Mouse (Mus musculus): ENCODE data around the gene Pwwp2a. TPM values are rescaled to one million over a fixed set of nuclear protein-coding genes. Genes with fewer than 3 reads are reported as not detected.
A peak's percentile ranks its signal among the peaks of the same experiment; 100 is the strongest.

Gene Pwwp2a
- total RNA-seq (2012; rRNA removed) (15.2 and 16.7 TPM in 2 replicates), total RNA-seq (2014; rRNA removed) (11.5 and 13.0 TPM in 2 replicates), polyA plus RNA-seq (2012; ENCODE audit: insufficient read length, low read depth) (26.8 and 31.0 TPM in 2 replicates)

DNA sequence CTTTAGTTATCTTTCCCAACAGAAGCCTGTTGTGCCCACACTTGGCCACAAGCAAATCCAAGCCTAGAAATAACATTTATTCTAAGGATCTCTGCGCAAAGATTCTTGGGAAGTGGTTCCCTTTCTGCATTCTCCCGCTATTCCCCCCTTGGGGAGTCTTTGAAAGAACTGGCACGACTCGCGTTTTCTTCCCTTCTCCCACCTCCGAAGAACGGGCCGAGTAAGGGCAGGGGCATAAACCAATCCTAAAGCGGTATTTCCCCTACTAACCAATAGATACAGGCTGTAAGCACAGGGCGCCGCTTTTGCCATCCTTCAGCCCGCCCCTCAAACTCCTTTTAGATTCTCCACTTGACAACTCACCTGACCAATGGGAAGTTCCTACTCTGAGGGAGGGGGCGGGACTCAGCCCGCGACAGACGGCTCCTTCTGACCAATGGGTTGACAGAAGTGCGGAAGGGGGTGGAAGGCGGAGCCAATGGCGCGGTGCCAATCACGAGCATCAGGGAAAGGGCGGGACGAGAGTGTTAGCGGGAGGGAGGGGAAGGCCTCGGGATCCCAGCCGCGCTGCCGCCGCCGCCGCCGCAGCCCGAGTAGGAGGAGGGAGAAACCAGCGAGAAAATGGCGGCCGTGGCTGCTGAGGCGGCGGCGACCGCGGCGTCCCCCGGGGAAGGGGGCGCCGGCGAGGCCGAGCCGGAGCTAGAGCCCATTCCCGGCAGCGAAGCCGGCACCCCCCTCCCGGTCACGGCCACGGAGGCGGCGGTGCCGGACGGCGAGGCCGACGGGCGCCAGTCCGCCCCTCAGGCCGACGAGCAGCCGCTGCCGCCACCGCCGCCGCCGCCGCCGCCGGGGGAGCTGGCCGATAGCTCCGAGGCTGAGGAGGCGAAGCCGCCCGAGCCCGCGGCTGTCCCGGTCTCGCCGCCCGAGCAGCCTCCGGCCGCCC is at the start of gene Pwwp2a:
Pwwp2a (plus strand) TSS at position 527 of the 943 bp plus-strand sequence.
- dilution Hi-C loops (cut with MboI; ENCODE audit: extremely low pct_ligation_motif_present, extremely low pct_unique_long_range_greater_than_20kb, low sequenced_read_pairs) (no loop called here), in situ Hi-C loops (cut with MboI; ENCODE audit: low pct_ligation_motif_present, low pct_unique_long_range_greater_than_20kb, low sequenced_read_pairs) (no loop called here)
- Histone ChIP-seq H3K4me1 (ENCODE audit: control insufficient read depth in 1 of 2, insufficient read depth in 2 of 2) (peaks cover 3 to 36% of the 10 kb centered on the region in 2 experiments; a peak in 3 of 4 replicates), H3K27me3 (replicated peaks) (peaks cover 1% of the 10 kb centered on the region), H3K9ac (ENCODE audit: insufficient read depth, low read depth) (peak within 1 kb of the TSS; percentile 84), H3K9me3 (replicated peaks; ENCODE audit: low read length) (no peaks in the 10 kb centered on the region), H3K4me2 (ENCODE audit: insufficient read depth, low read depth, poor library complexity, severe bottlenecking) (peak within 1 kb of the TSS; percentile 98), H3K27ac (ENCODE audit: insufficient read depth, low read depth) (peak within 1 kb of the TSS; percentile 47), H3K36me3 (replicated peaks in 1 of 2; ENCODE audit: control insufficient read depth in 1 of 2, insufficient read depth in 1 of 2, low read length in 1 of 2) (peaks cover 4 to 25% of the 10 kb centered on the region in 2 experiments), H3K79me2 (replicated peaks; ENCODE audit: control insufficient read depth, extremely low read depth, insufficient read depth, poor library complexity, severe bottlenecking) (peaks cover 27% of the 10 kb centered on the region), H3K4me3 (replicated peaks in 1 of 3; ENCODE audit: low read depth in 2 of 3, low read length in 2 of 3, poor library complexity in 1 of 3) (peak within 1 kb of the TSS; percentile 76 to 92 (median 87))
- DNase-seq (ENCODE audit: extremely low read depth), result peak; percentile 100
- TF ChIP-seq E2F4 (IDR thresholded peaks at IDR 0.05; ENCODE audit: insufficient replicate concordance, low read depth, low read length), result peak; percentile 38; the same call in 1 of the 2 replicates
- 0 out of 2 replicates have a peak, but pooled peaks have one; percentile 46 for TF ChIP-seq KAT2A (IDR thresholded peaks at IDR 0.05; ENCODE audit: insufficient replicate concordance, low read length)
- peak; percentile 78; the same call in 1 of the 2 replicates for TF ChIP-seq POLR2AphosphoS2 (IDR thresholded peaks at IDR 0.05; ENCODE audit: low read depth, low read length)
- TF ChIP-seq NRF1 (IDR thresholded peaks at IDR 0.05; ENCODE audit: low read depth, low read length), result peak; percentile 16; the same call in 1 of the 2 replicates
- TF ChIP-seq TCF12 (IDR thresholded peaks at IDR 0.05; ENCODE audit: low read depth, low read length), result peak; percentile 61
- no peak for TF ChIP-seq SMC3 (IDR thresholded peaks at IDR 0.05; ENCODE audit: low read depth, low read length)
- TF ChIP-seq SIN3A (IDR thresholded peaks at IDR 0.05; ENCODE audit: low read length), result no peak; the same call in none of the 2 replicates
- no peak; the same call in 1 of the 2 replicates for TF ChIP-seq MEF2A (IDR thresholded peaks at IDR 0.05; ENCODE audit: borderline replicate concordance, low read depth, low read length)
- TF ChIP-seq ELF1 (IDR thresholded peaks at IDR 0.05; ENCODE audit: low read depth, low read length), result peak; percentile 89
- TF ChIP-seq MAZ (IDR thresholded peaks at IDR 0.05; ENCODE audit: low read depth, low read length), result peak; percentile 80; the same call in 1 of the 2 replicates
- 0 out of 2 replicates have a peak, but pooled peaks have one; percentile 73 for TF ChIP-seq TBP (conservative IDR thresholded peaks at IDR 0.05; ENCODE audit: low read depth, low read length)
- peak; percentile 56; the same call in 1 of the 2 replicates for TF ChIP-seq IRF4 (IDR thresholded peaks at IDR 0.05; ENCODE audit: low read depth, low read length)
- TF ChIP-seq MYC (IDR thresholded peaks at IDR 0.05; ENCODE audit: low read depth, low read length), result no peak
- peak; percentile 86 for TF ChIP-seq POLR2A (IDR thresholded peaks at IDR 0.05; ENCODE audit: low read depth, low read length)
- TF ChIP-seq CHD2 (IDR thresholded peaks at IDR 0.05; ENCODE audit: low read length), result peak; percentile 97
- peak; percentile 74 for TF ChIP-seq HCFC1 (IDR thresholded peaks at IDR 0.05; ENCODE audit: low read depth, low read length)
- no peak for TF ChIP-seq ZKSCAN1 (IDR thresholded peaks at IDR 0.05; ENCODE audit: borderline replicate concordance, low read depth, low read length)
- TF ChIP-seq ZNF384 (IDR thresholded peaks at IDR 0.05; ENCODE audit: low read depth, low read length), result no peak
- TF ChIP-seq BHLHE40 (IDR thresholded peaks at IDR 0.05; ENCODE audit: low read depth, low read length), result peak; percentile 25; the same call in 1 of the 2 replicates
- TF ChIP-seq GABPA (IDR thresholded peaks at IDR 0.05; ENCODE audit: insufficient replicate concordance, low read depth, low read length), result no peak
- TF ChIP-seq MAX (IDR thresholded peaks at IDR 0.05; ENCODE audit: low read length), result peak; percentile 20
- TF ChIP-seq NELFE (IDR thresholded peaks at IDR 0.05; ENCODE audit: low read depth, low read length), result peak; percentile 57
- TF ChIP-seq UBTF (IDR thresholded peaks at IDR 0.05; ENCODE audit: low read depth, low read length), result peak; percentile 81; the same call in 1 of the 2 replicates
